Mouse (Mus musculus): ENCODE measurements around the gene Dcaf12l2. TPM values are rescaled to one million over a fixed set of nuclear protein-coding genes. Genes with fewer than 3 reads are reported as not detected.

Gene Dcaf12l2
- polyA plus RNA-seq (2015; fragmentation: Illumina TruSeq; extraction: RNeasy Lipid Tissue Mini Kit (QIAGEN cat#74804); ENCODE audit: insufficient read depth, low read depth, low replicate concordance), result not detected

DNA sequence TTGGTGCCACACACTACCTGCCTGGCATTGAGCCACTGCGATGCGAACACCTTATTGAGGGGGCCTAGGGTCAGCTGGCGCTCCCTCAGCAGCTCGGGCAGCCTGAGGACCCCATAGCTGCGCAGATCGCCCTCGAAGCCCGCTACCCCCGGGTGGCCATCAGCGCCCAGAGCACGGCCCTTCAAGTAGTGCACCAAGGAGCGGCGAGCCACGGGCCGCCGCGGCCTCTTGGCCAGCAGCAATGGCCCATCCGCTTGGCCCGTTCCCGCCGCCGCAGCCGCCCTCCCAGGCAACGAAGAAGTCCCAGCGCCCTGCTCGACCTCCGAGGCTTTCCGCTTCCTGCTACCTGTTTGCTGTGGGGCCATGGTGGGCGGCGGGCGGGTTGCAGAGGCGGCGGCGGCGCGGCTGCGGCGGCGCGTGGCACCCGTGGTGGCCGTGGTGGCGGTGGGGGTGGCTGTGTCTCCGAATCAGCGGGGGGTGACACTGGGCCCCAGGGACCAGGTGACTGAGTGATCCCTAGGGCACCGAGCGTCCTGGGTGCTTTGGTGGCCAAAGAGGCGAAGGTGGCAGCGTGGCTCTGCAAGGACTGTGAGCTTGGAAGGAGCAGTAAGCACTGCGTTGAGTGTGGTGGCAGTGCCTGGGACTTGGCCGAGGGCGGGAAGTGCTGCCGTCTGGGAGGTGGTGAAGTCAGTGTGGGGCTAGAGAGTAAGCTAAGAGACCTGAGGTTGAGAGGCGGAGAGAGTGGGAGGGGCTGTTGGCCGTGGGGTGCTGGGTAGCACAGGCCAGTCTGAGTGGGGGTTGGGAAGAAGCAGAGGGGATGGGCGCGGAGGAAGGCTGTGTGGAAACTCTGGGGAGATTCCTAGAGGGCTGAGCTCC is at the start of gene Dcaf12l2:
TSS of gene Dcaf12l2 (minus strand) at position 697 of the 876 bp plus-strand sequence.

